Mouse (Mus musculus) ES-CJ7 (cell line): ENCODE measurements at regions not wholly inside any gene's neighbourhood (a gene's known extent, or its start where the extent isn't known, plus 50 kb on each side); places are given as distances from the start of the nearest gene placed in this dataset.
A peak's percentile ranks its signal among the peaks of the same experiment; 100 is the strongest.

Experiments used
- DNase-seq: peaks from one replicate; pipeline ENCODE4 v3.0.0; 2011; ENCODE audit warnings: low read depth, low spot score

DNA sequence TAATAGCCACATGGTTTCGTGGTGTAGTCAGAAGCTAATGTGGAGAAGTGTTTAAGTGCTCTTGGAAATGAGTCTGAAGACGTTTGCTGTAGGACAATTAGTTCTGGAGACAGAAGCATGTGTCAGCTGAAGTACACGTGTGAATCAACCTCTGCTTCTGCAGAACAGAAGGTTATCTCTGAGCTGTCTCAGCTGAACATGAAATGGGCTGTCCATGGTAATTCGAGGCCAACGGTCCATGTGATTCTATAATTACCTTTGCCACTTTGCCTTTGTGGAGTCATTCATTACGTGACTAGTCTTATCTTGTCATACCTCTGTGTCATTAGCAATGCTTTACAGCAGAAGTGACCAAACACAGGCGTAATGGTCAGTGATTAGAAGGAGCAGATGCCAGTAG lies 295.6 kb upstream of the Veph1 start:
- DNase-seq, result no peak

- peak; percentile 42 for DNase-seq
Observed at GRCm38 (mm10) chr3:66590775-66591174, 294.1 kb upstream of the Veph1 start.

- DNase-seq, result no peak
Observed at GRCm38 (mm10) chr3:66589483-66589882, 292.8 kb upstream of the Veph1 start.

DNA sequence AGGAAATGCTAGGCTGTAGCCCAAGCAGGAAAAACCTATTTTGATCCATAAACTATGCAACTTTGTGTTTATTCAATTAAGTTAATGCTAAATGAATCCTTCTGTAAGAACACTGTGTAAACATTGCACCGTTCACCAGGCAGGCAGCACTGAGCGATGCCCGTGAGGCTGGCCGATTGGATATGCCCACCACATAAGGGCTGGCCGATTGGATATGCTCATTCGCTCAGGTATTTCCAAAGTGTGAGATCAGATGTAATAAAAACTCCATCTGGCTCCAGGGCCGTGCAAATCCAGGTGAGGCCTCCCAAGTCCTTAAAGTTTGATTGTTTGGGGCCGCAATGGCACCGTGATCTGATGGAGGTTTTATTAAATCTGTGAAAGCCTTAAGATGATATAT lies 288.2 kb upstream of the Veph1 start:
- no peak for DNase-seq

DNA sequence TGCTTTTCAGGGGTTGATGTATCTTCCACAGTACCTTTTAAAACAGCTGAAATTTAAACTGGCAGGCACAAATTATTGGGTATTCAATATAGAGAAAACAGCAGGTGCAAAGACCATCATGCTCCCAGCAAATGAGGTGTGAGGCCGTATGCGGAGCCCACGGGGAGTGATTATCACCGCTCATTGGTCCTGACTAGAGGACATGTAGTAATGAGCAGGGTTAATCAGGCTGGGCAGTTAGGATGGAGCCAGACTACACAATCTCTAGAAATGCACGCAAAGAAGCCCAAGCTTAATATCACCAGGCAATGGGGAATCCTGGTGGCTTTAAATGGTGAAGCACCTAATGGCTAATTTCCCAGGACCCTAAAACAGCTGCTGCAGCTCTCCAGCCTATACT lies 287.5 kb upstream of the Veph1 start:
- no peak for DNase-seq

GRCm38 (mm10) chr3:66576659-66577058 lies 280.0 kb upstream of the Veph1 start:
- no peak for DNase-seq

- no peak for DNase-seq
Observed at GRCm38 (mm10) chr3:66574321-66574720, 277.7 kb upstream of the Veph1 start.

GRCm38 (mm10) chr3:66572887-66573519 lies 276.4 kb upstream of the Veph1 start:
- DNase-seq, result no peak

- DNase-seq, result peak; percentile 38
Observed at GRCm38 (mm10) chr3:66570342-66570741, 273.7 kb upstream of the Veph1 start.

- DNase-seq, result no peak
Observed at GRCm38 (mm10) chr3:66564268-66565245, 267.9 kb upstream of the Veph1 start.

DNA sequence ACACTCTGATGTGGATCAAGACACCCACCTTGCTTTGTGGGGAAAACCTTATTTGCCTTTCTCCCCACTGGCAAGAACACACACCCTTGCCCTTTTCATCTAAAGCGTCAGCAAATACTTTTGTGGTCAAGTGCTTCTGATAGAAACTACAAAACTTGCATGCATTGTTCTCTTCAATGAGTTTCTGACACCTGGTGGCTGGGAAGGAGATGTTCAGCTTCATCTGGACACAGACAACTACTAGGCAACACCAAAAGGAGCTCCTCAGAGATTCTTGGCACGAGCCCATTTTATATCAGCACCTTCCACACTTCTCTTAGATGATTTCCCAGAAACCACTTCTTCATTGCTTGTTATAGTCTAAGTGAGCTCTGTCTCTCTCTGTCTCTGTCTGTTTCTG lies 266.7 kb upstream of the Veph1 start:
- peak; percentile 6 for DNase-seq

- no peak for DNase-seq
Observed at GRCm38 (mm10) chr3:66555538-66555937, 258.9 kb upstream of the Veph1 start.

- no peak for DNase-seq
Observed at GRCm38 (mm10) chr3:66550920-66551319, 254.3 kb upstream of the Veph1 start.

- no peak for DNase-seq
Observed at GRCm38 (mm10) chr3:66546576-66546975, 249.9 kb upstream of the Veph1 start.

DNA sequence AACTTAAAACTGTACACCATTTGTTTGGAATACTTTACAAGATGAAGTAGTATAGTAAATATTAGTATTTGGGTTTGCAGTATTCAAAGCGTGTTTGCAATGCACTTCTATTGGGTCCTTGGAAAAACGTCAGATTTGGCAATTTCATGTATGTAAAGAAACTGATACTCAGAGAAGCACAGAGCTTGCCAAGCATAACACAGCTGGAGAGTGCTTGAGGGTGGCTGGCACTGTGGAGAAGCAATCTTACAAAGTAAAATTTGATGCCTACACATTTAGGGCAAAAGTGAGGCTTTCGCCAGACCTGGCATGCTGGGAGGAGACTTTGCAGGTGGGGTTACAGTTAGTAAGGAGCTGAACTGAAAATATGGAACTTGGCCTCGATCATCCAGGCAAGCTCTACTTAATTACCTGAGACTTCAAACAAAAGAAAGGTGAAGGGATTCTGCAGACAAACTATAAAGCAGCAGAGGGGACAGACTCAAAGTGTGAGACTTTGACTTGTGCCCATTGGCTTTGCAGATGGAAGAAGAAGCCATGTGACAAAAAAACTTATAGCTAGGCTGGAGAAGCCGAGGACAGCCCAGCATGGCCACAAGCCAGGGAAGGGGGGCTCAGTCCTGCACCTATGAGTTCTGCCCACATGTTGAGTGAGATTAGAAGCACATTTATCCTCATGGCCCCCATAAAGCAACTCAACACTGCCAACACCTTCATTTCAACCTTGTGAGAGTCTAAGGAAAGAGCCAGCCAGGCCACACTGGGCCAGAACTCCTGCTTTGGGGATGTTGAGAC lies 247.7 kb upstream of the Veph1 start:
- DNase-seq, result no peak

DNA sequence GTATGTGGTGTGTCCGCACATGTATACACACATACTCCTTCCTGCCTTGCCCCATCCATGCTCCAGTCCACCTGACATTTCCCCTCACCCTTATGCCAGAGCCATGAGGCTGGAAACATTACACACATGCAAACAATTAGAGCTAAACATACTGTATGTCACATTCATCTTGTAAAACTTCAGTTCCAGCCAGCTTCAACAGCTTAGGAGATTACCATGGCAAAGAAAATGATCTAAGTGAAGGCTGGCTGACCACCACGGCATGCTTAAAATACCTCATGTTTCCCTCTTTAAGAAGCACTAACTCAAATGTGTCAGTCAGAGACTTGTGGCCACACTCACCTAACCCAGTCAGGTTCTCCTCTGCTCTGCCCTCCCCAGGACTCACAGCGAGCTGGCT lies 246.2 kb upstream of the Veph1 start:
- no peak for DNase-seq

DNA sequence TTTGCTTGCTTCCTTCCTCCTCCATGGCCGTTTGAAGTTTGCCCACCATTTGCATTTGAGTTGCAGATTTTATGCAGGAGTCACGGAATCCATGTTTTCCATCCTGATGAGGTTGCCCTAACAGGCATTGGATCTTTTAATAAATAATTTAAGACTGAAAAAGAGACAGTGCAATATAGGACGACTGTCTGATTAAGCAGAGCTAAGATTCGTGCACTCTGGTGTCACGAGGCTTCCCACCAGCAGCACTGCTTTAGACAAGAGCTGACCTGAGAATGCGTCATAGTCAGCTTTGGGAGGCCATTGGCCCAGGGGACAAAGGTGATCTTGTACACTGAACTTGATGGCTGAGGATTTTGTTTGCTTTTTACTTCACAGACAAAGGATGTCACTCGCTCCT lies 241.3 kb upstream of the Veph1 start:
- DNase-seq, result no peak

- no peak for DNase-seq
Observed at GRCm38 (mm10) chr3:66537106-66537893, 240.7 kb upstream of the Veph1 start.

GRCm38 (mm10) chr3:66536673-66537072 lies 240.0 kb upstream of the Veph1 start:
- DNase-seq, result no peak

- DNase-seq, result no peak
Observed at GRCm38 (mm10) chr3:66535786-66536529, 239.3 kb upstream of the Veph1 start.

DNA sequence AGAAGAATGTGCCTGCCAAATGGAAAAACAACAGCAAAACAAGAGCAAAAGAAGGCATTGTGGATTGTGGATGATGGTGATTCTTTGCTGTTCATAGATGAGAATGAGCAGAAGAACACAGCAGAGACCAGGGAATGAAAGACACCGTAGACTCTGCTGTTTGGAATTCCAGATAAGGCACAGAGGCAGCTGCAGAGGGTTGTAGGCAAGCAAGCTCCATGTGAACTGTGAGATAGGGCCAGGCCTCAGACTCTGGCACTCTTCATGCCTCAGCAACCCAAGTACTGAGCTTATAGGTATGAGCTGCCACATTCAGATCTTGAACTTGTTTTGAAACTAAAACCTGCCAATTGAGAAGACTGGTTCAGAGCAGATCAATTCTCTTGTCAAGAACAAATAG lies 223.3 kb upstream of the Veph1 start:
- DNase-seq, result no peak
